Mouse (Mus musculus) heart, postnatal 0 days (tissue): Measurements from ENCODE around the gene Pea15a. TPM values are rescaled to one million over a fixed set of nuclear protein-coding genes. Genes with fewer than 3 reads are reported as not detected.

Source experiments
- ATAC-seq: fragments of 200-750 bp; cut with Nextera tagmentation; 2 replicates; pipeline ENCODE4 v1.8.0; 2017; ENCODE audit warnings: low read depth, moderate number of reproducible peaks, moderate library complexity; ENCODE audit not compliant: insufficient read depth
- DNase-seq: peaks from one replicate; pipeline ENCODE4 v3.0.0-alpha.2; 2016; ENCODE audit warnings: low spot score
- H3K27ac ChIP-seq: fragments of 300-500 bp; sonication (generic); 2 replicates; pipeline ENCODE4 v1.5.1; 2014; ENCODE audit warnings: low read depth, mild to moderate bottlenecking
- H3K27me3 ChIP-seq: fragments of 300-500 bp; sonication (generic); 2 replicates; pipeline ENCODE4 v1.6.1; 2014; ENCODE audit warnings: low read length, mixed read lengths; ENCODE audit not compliant: control insufficient read depth, insufficient read depth
- H3K36me3 ChIP-seq: fragments of 300-500 bp; sonication (generic); replicated peaks from 2 replicates; pipeline ENCODE4 v1.6.1; 2014; ENCODE audit warnings: low read length, mixed read lengths; ENCODE audit not compliant: control insufficient read depth, insufficient read depth
- H3K4me1 ChIP-seq: fragments of 300-500 bp; sonication (generic); 2 replicates; pipeline ENCODE4 v1.6.1; 2014; ENCODE audit warnings: antibody characterized with exemption; ENCODE audit not compliant: control insufficient read depth, insufficient read depth
- H3K4me2 ChIP-seq: fragments of 300-500 bp; sonication (generic); 2 replicates; pipeline ENCODE4 v1.6.1; 2014; ENCODE audit warnings: low read depth, mild to moderate bottlenecking, low read length, moderate library complexity
- H3K4me3 ChIP-seq: fragments of 300-500 bp; sonication (generic); 2 replicates; pipeline ENCODE4 v1.5.1; 2014; ENCODE audit warnings: low read depth, low read length
- H3K9ac ChIP-seq: fragments of 300-500 bp; sonication (generic); replicated peaks from 2 replicates; pipeline ENCODE4 v1.6.1; 2014; ENCODE audit warnings: low read depth, low read length, mixed read lengths
- H3K9me3 ChIP-seq: fragments of 300-500 bp; sonication (generic); replicated peaks from 2 replicates; pipeline ENCODE4 v1.6.1; 2016; ENCODE audit warnings: low read length; ENCODE audit not compliant: control insufficient read depth
- CTCF ChIP-seq: IDR thresholded peaks from 2 replicates; pipeline ENCODE4 v1.5.1; 2016; ENCODE audit warnings: antibody characterized with exemption, control low read depth, low read depth
- EP300 ChIP-seq: IDR thresholded peaks from 2 replicates; pipeline ENCODE4 v1.6.1; 2016; ENCODE audit warnings: antibody characterized with exemption, low read depth
- WGBS: fragments of 180-500 bp; shearing (Covaris S2); extraction: QIAGEN DNeasy Blood & Tissue Kit; methylation state at CpG from one replicate; pipeline ENCODE4 v1.1.7; 2014; 5-methylcytosine and 5-hydroxymethylcytosine counted together
- polyA plus RNA-seq: library from polyadenylated mRNA; unstranded; fragments of >200 nt; fragmentation: Nextera tagmentation; extraction: Ambion mirVana; gene quantifications from 2 replicates; pipeline ENCODE4 v1.2.1, GENCODE M21; 2015
- total RNA-seq: library from RNA; depleted of rRNA; stranded (reverse); fragments of >200 nt; gene quantifications from 2 replicates; pipeline ENCODE4 v1.2.3, GENCODE M21; 2014; ENCODE audit warnings: low replicate concordance

Pea15a gene
- total and polyA plus RNA-seq, 2 experiments from 2014 or later, result 99.3 to 105 TPM

DNA sequence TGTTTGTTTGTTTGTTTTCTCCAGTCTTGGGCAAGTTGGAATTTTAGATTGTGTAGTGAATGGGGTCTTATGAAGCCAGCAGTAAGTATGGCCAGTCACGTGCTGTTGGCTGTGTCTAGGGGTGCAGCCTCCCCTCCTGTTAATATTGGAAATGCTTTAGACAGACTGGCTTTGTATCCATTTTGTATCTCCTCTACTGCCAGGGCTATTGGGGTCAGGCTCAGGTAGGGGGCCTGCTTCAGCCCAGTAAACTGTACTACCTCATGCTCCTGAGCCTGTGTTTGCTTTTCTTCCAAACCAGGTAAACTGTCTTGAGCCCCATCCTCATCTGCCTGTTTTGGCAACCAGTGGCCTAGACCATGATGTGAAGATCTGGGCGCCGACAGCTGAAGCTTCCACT is 14.4 kb downstream of the Pea15a start:
- no peaks in the 10 kb centered on the region for H3K9me3 ChIP-seq
- TF ChIP-seq CTCF (no peak), EP300 (no peak)
- H3K27me3 ChIP-seq, result no peaks in the 10 kb centered on the region
- H3K4me3 ChIP-seq, result no peak overlapping the region
- H3K4me1 ChIP-seq, result no peaks in the 10 kb centered on the region
- ATAC-seq (no peak), DNase-seq (no peak)
- no peak overlapping the region for H3K9ac ChIP-seq
- no peak overlapping the region for H3K4me2 ChIP-seq
- WGBS, result 86% methylated on average over 3 of the region's 3 CpGs
- H3K27ac ChIP-seq, result no peak overlapping the region
- H3K36me3 ChIP-seq, result peaks cover 87% of the 10 kb centered on the region

DNA sequence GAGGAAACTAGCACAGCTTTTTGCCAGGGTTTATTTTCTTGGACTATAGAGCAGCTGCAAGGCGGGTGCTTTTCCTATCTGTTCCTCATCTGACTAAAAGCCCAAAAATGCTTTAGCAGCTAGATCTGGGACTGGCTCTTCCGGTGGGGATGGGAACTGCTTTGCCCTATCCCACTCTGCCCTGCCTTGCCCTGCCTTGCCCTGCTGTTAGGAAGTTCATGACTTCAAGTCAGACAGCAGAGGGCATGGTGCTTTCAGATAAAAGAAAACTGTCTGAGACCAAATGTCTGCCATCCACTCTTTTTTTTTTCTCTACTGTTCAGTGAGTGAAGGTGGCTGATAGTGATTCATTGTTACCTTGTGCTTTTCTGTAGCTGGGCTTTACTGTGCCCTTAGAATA is 15.0 kb downstream of the Pea15a start:
- no peaks in the 10 kb centered on the region for H3K27me3 ChIP-seq
- H3K4me2 ChIP-seq, result no peak overlapping the region
- no peak overlapping the region for H3K9ac ChIP-seq
- peak; percentile 6; the same call in 1 of the 2 replicates for TF ChIP-seq CTCF
- TF ChIP-seq EP300, result no peak
- no peaks in the 10 kb centered on the region for H3K4me1 ChIP-seq
- DNase-seq (no peak), ATAC-seq (no peak)
- H3K36me3 ChIP-seq, result peaks cover 87% of the 10 kb centered on the region
- no peak overlapping the region for H3K4me3 ChIP-seq
- no peak overlapping the region for H3K27ac ChIP-seq
- no peaks in the 10 kb centered on the region for H3K9me3 ChIP-seq
- WGBS, result 80% methylated on average over 2 of the region's 2 CpGs

DNA sequence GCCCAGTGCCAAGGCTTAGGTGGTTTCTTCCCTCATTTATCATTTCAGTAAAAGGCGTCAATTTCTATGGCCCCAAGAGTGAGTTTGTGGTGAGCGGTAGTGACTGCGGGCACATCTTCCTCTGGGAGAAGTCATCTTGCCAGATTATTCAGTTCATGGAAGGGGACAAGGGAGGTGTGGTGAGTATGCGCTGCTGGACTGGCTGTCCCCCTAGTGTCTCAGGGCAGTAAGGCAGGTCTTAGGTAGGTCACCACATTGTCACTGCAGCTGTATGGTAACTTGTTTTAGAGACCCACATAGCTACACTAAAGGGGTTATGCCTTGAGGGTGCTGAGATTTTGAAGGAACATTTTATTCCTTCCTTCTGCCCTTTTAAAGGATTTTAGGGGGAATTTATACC is 17.7 kb downstream of the Pea15a start:
- DNase-seq (peak; percentile 62), ATAC-seq (peak; percentile 75; the same call in 1 of the 2 replicates)
- TF ChIP-seq EP300, result no peak
- peak; percentile 64 for TF ChIP-seq CTCF
- H3K4me3 ChIP-seq, result no peak overlapping the region
- no peak overlapping the region for H3K4me2 ChIP-seq
- H3K27me3 ChIP-seq, result no peaks in the 10 kb centered on the region
- H3K9me3 ChIP-seq, result no peaks in the 10 kb centered on the region
- peaks cover 84% of the 10 kb centered on the region for H3K36me3 ChIP-seq
- no peaks in the 10 kb centered on the region for H3K4me1 ChIP-seq
- 52% methylated on average over 4 of the region's 4 CpGs for WGBS
- H3K9ac ChIP-seq, result no peak overlapping the region
- H3K27ac ChIP-seq, result no peak overlapping the region

DNA sequence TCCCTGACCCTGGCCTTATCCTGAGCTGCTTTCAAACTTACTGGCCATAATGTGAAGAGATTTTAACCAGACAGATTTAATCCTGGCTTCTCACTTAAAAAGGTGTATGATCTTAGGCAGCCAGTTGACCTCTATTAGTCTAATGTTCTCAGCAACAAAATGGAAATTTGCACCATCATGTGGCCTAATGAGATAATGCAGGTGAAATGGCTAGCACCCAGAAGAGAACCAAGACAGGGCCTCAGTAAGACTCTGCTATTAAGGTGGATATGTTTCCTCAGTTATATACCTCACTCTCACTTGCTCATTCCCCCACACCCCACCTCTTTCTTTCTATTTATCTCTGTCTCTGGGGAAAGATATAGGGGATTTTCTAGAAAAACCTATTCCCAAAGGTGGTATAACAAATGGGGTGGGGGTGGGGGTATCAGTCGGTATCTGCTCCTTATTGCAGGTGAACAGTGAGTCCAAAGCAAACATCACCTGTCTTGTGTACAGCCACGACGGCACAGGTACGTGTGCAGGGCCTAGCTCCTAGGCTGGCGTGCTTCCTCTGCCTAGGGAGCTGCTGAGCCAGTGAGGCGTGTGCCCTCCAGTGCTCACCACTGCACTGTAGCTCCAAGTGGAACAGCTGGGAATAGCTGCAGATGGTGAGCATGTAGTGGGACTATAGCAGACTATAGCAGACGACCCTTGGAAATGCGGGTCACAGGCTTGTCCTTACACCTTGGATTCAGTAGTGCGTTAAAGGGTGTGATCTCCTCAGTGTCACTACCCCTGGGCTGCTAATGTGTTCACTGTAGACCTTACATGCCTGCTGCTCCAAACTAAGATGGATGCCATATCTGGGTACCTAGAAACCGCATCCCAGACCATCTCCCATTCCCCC is 20.0 kb downstream of the Pea15a start:
- TF ChIP-seq CTCF (peak; percentile 37), EP300 (no peak)
- WGBS, result 94% methylated on average over 10 of the region's 10 CpGs
- H3K9ac ChIP-seq, result no peak overlapping the region

DNA sequence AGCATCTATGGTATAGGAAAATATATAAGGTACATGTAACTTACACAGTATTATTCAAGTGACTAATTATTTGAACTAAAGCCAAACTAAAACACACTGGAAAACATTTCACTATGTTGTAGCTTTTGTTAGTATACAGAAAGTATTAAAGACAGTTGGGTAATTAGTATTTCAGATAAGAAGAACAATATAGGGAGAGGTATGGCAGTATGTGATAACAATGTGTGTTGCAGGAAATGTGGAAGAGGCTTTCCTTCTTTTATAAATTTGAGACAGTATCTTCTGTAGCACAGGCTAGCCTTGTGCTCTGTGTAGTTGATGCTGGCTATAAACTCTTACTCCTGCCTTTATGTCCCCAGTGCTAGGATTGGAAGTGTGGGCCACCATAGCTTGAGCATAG is 22.7 kb downstream of the Pea15a start:
- ATAC-seq, result no peak

More for the DNA sequence above, 20.0 kb downstream of the Pea15a start:
- H3K36me3 ChIP-seq, result peaks cover 82% of the 10 kb centered on the region
- ATAC-seq, result 0 out of 2 replicates have a peak, but pooled peaks have one; percentile 20
- DNase-seq, result no peak
- H3K27ac ChIP-seq, result no peak overlapping the region
- no peak overlapping the region for H3K4me3 ChIP-seq
- no peaks in the 10 kb centered on the region for H3K4me1 ChIP-seq
- H3K27me3 ChIP-seq, result no peaks in the 10 kb centered on the region
- no peak overlapping the region for H3K4me2 ChIP-seq
- no peaks in the 10 kb centered on the region for H3K9me3 ChIP-seq

More for the DNA sequence above, 22.7 kb downstream of the Pea15a start:
- no peaks in the 10 kb centered on the region for H3K4me1 ChIP-seq
- no peak overlapping the region for H3K9ac ChIP-seq
- no peak overlapping the region for H3K4me2 ChIP-seq
- no peaks in the 10 kb centered on the region for H3K9me3 ChIP-seq
- no peak overlapping the region for H3K4me3 ChIP-seq
- no peaks in the 10 kb centered on the region for H3K27me3 ChIP-seq
- TF ChIP-seq CTCF (no peak), EP300 (no peak)
- no peak for DNase-seq
- H3K27ac ChIP-seq, result no peak overlapping the region
- peaks cover 84% of the 10 kb centered on the region for H3K36me3 ChIP-seq
